Mouse (Mus musculus) ES-E14 (cell line): ENCODE measurements around the gene Alox5. TPM values are rescaled to one million over a fixed set of nuclear protein-coding genes. Genes with fewer than 3 reads are reported as not detected.

Experiments
- DNase-seq: peaks from one replicate; pipeline ENCODE4 v3.0.0-alpha.2; 2013; ENCODE audit warnings: low read depth, low spot score
- H3K27ac ChIP-seq: 2 replicates; pipeline ENCODE4 v1.5.1; 2012; ENCODE audit warnings: low read depth, mild to moderate bottlenecking, low read length, moderate library complexity, mixed read lengths; ENCODE audit not compliant: poor library complexity, insufficient read depth, severe bottlenecking
- H3K36me3 ChIP-seq: 2 replicates; pipeline ENCODE4 v1.6.1; 2012; ENCODE audit warnings: mild to moderate bottlenecking, low read length, moderate library complexity, mixed read lengths; ENCODE audit not compliant: control insufficient read depth, poor library complexity, insufficient read depth, severe bottlenecking
- H3K4me1 ChIP-seq, 2 experiments: fragments of 150-350 bp in 1 of 2; sonication (generic) in 1 of 2; 2 replicates each; pipeline ENCODE4 v1.6.1; 2012; ENCODE audit warnings: low read length in 2 of 2, mild to moderate bottlenecking in 1 of 2, mixed read lengths in 1 of 2; ENCODE audit not compliant: control insufficient read depth in 2 of 2, insufficient read depth in 2 of 2, poor library complexity in 1 of 2
- H3K4me3 ChIP-seq, 2 experiments: fragments of 150-350 bp in 1 of 2; sonication (generic) in 1 of 2; 2 replicates each; pipeline ENCODE4 v1.5.1; 2012; ENCODE audit warnings: low read length in 2 of 2, low read depth in 1 of 2, mild to moderate bottlenecking in 1 of 2, mixed read lengths in 1 of 2; ENCODE audit not compliant: insufficient read depth in 1 of 2, poor library complexity in 1 of 2, severe bottlenecking in 1 of 2
- H3K9ac ChIP-seq: 2 replicates; pipeline ENCODE4 v1.6.1; 2012; ENCODE audit warnings: low read depth, mild to moderate bottlenecking, low read length, mixed read lengths; ENCODE audit not compliant: poor library complexity, insufficient read depth, severe bottlenecking
- H3K9me3 ChIP-seq: fragments of 150-350 bp; sonication (generic); 2 replicates; pipeline ENCODE4 v1.6.1; 2012; ENCODE audit warnings: low read depth, mild to moderate bottlenecking, low read length; ENCODE audit not compliant: control insufficient read depth, insufficient read depth
- CHD2 ChIP-seq: IDR thresholded peaks from 2 replicates; pipeline ENCODE4 v1.6.1; 2014; ENCODE audit warnings: mild to moderate bottlenecking, low read depth, low read length, inconsistent platforms
- HCFC1 ChIP-seq: IDR thresholded peaks from 2 replicates; pipeline ENCODE4 v1.6.1; 2012; ENCODE audit warnings: low read length, inconsistent platforms, borderline replicate concordance; ENCODE audit not compliant: insufficient read depth
- MAFK ChIP-seq: IDR thresholded peaks from 2 replicates; pipeline ENCODE4 v1.6.1; 2014; ENCODE audit warnings: mild to moderate bottlenecking, low read depth, low read length, inconsistent platforms; ENCODE audit not compliant: insufficient read depth
- ZC3H11A ChIP-seq: IDR thresholded peaks from 2 replicates; pipeline ENCODE4 v1.6.1; 2012; ENCODE audit warnings: low read depth, mild to moderate bottlenecking, inconsistent platforms, low read length, borderline replicate concordance
- ZNF384 ChIP-seq: IDR thresholded peaks from 2 replicates; pipeline ENCODE4 v1.6.1; 2012; ENCODE audit warnings: low read depth, low read length, inconsistent platforms
- in situ Hi-C, 2 experiments: fragments of 600-800 bp; cut with MboI; formaldehyde crosslinking; loops; one replicate each; pipeline ENCODE4 v1.15.1; 2025; ENCODE audit warnings: low sequenced_read_pairs in 2 of 2, inconsistent platforms in 1 of 2; ENCODE audit not compliant: unreplicated experiment in 2 of 2
- total RNA-seq: library from RNA; depleted of rRNA; stranded (reverse); fragments of 300-350 nt; gene quantifications from 2 replicates; pipeline ENCODE4 v1.2.3, GENCODE M21; 2012; rRNA removed

Gene Alox5
- total RNA-seq, 1 experiment: 3.3 TPM

DNA sequence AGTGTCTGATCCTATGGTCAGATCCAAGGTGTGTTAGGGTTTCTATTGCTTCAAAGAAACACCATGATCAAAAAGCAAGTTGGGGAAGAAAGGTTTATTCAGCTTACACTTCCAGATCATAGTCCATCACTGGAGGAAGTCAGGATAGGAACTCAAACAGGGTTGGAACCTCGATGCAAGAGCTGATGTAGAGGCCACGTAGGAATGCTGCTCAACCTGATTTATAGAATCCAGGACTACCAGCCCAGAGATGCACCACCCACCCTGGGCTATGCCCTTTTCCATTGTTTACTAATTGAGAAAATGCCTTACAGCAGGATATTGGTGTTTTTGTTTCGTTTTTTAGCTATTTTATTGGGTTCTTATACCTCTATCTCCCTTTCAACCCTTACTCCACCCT lies 99.5 kb downstream of the Alox5 start:
- Histone ChIP-seq H3K27ac (no peak overlapping the region), H3K9ac (no peak overlapping the region), H3K4me3 (no peak overlapping the region), H3K4me1 (peaks cover 0 to 14% of the 10 kb centered on the region in 2 experiments; a peak in 1 of 4 replicates), H3K36me3 (no peaks in the 10 kb centered on the region), H3K9me3 (no peaks in the 10 kb centered on the region)
- TF ChIP-seq ZNF384: no peak
- no peak for TF ChIP-seq MAFK
- TF ChIP-seq HCFC1: no peak
- TF ChIP-seq ZC3H11A: no peak
- TF ChIP-seq CHD2: no peak
- in situ Hi-C loops: no loop called here
- DNase-seq: no peak

Other genes starting within 250 kb of the Alox5 start
- gene Zfand4, start 197.0 kb downstream of the Alox5 start, total RNA-seq: 0.79 and 1.2 TPM in 2 replicates
- gene March8, start 123.2 kb downstream of the Alox5 start, total RNA-seq: 17.6 and 20.1 TPM in 2 replicates
- not detected in 2 replicates for gene Olfr211, start 27.9 kb upstream of the Alox5 start, total RNA-seq
- gene Olfr212, start 45.3 kb upstream of the Alox5 start, total RNA-seq: not detected in 2 replicates
- gene Olfr213, start 77.3 kb upstream of the Alox5 start, total RNA-seq: not detected in 2 replicates
- 30.2 and 40.1 TPM in 2 replicates for gene Gm5580, start 90.0 kb upstream of the Alox5 start, total RNA-seq
- not detected in 2 replicates for gene Olfr214, start 93.1 kb upstream of the Alox5 start, total RNA-seq
- not detected in 2 replicates for gene Olfr215, start 123.0 kb upstream of the Alox5 start, total RNA-seq
- gene Zfp422, start 167.8 kb upstream of the Alox5 start, total RNA-seq: 5.1 and 7.0 TPM in 2 replicates
- 0.18 TPM in 1 of 2 replicates, not detected in the other for gene Depp1, start 189.4 kb upstream of the Alox5 start, total RNA-seq
- gene Rassf4, start 212.8 kb upstream of the Alox5 start, total RNA-seq: 0.74 and 2.8 TPM in 2 replicates